Mouse (Mus musculus) MEL (cell line): ENCODE data around the gene Gm10799.

Source experiments
- CTCF ChIP-seq, 3 experiments: IDR thresholded peaks in 2 of 3; conservative IDR thresholded peaks in 1 of 3; 2 replicates each; pipeline ENCODE4 v1.5.1; 2011 to 2012; ENCODE audit warnings: low read length in 3 of 3, low read depth in 2 of 3, mild to moderate bottlenecking in 2 of 3, improper control_type of control experiment in 1 of 3, inconsistent platforms in 1 of 3, mixed read lengths in 1 of 3, moderate library complexity in 1 of 3; ENCODE audit not compliant: control insufficient read depth in 1 of 3, insufficient read depth in 1 of 3, poor library complexity in 1 of 3, severe bottlenecking in 1 of 3
- EP300 ChIP-seq, 2 experiments: IDR thresholded peaks; 2 replicates each; pipeline ENCODE4 v1.6.1; 2011; ENCODE audit warnings: improper control_type of control experiment in 2 of 2, low read length in 2 of 2, low read depth in 1 of 2, mild to moderate bottlenecking in 1 of 2
- KAT2A ChIP-seq: conservative IDR thresholded peaks from 2 replicates; pipeline ENCODE4 v1.6.1; 2012; ENCODE audit warnings: low read depth, low read length, improper control_type of control experiment, inconsistent platforms
- MAFK ChIP-seq: IDR thresholded peaks from 2 replicates; pipeline ENCODE4 v1.6.1; 2011; ENCODE audit warnings: low read depth, mild to moderate bottlenecking, low read length, improper control_type of control experiment, borderline replicate concordance
- POLR2AphosphoS2 ChIP-seq: IDR thresholded peaks from 2 replicates; pipeline ENCODE4 v1.6.1; 2011; ENCODE audit warnings: low read length, improper control_type of control experiment
- USF1 ChIP-seq: IDR thresholded peaks from 2 replicates; pipeline ENCODE4 v1.6.1; 2014; ENCODE audit warnings: low read depth, mild to moderate bottlenecking, inconsistent platforms, low read length, improper control_type of control experiment, moderate library complexity
- USF2 ChIP-seq, 2 experiments: IDR thresholded peaks; 2 replicates each; pipeline ENCODE4 v1.6.1; 2011 to 2012; ENCODE audit warnings: improper control_type of control experiment in 2 of 2, low read length in 2 of 2, borderline replicate concordance in 1 of 2, inconsistent platforms in 1 of 2, low read depth in 1 of 2, mild to moderate bottlenecking in 1 of 2; ENCODE audit not compliant: insufficient read depth in 1 of 2
- ZC3H11A ChIP-seq: IDR thresholded peaks from 2 replicates; pipeline ENCODE4 v1.6.1; 2012; ENCODE audit warnings: low read depth, mild to moderate bottlenecking, inconsistent platforms, low read length, improper control_type of control experiment

DNA sequence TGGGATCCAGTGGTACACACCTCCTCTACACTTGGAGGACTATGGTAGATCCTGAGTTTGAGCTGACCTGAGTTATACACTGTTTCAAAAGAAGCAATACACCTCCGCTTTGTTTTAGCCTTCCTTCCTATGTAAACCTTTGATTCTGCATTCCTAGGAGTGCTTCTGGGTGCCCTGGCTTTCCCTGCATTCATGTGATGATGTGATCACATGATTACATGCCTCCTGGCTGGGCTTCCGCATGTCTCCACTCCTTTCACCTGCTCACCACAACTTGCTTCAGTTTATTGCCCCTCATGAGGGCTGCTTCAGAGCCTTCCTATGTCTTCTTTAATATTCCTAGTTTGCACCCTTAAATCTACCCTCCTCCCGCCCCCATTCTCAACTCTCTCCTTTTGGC lies 36.3 kb downstream of the Gm10799 start:
- TF ChIP-seq USF1, result no peak
- no peak for TF ChIP-seq CTCF (IDR thresholded peaks at IDR 0.05 in 2 of 3, conservative IDR thresholded peaks at IDR 0.05 in 1 of 3; ENCODE audit: control insufficient read depth in 1 of 3, insufficient read depth in 1 of 3, low read depth in 2 of 3, low read length in 3 of 3, poor library complexity in 1 of 3, severe bottlenecking in 1 of 3)
- TF ChIP-seq ZC3H11A, result no peak
- TF ChIP-seq USF2 (IDR thresholded peaks at IDR 0.05; ENCODE audit: borderline replicate concordance in 1 of 2, insufficient read depth in 1 of 2, low read depth in 1 of 2, low read length in 2 of 2), result no peak
- no peak for TF ChIP-seq POLR2AphosphoS2
- no peak for TF ChIP-seq EP300 (IDR thresholded peaks at IDR 0.05; ENCODE audit: low read depth in 1 of 2, low read length in 2 of 2)
- TF ChIP-seq MAFK, result no peak
- no peak for TF ChIP-seq KAT2A
